Mouse (Mus musculus): ENCODE measurements around the gene Tpmt. TPM values are rescaled to one million over a fixed set of nuclear protein-coding genes. Genes with fewer than 3 reads are reported as not detected.

Gene Tpmt
- polyA plus RNA-seq, 1 experiment from 2014 or later = 23.4 TPM

GRCm38 (mm10) chr13:47030376-47031107 lies 14.0 kb downstream of the Tpmt start:
- ATAC-seq (ENCODE audit: low FRiP score, low TSS enrichment) = no peak
- DNase-seq = no peak
- no peak overlapping the region for H3K4me3 ChIP-seq (replicated peaks; ENCODE audit: low read depth, low read length)
- no peak overlapping the region for H3K4me2 ChIP-seq (ENCODE audit: low read length)
- H3K27ac ChIP-seq (replicated peaks; ENCODE audit: low read depth, low read length) = no peak overlapping the region
- no peaks in the 10 kb centered on the region for H3K4me1 ChIP-seq (ENCODE audit: control insufficient read depth, insufficient read depth, low read length)
- H3K27me3 ChIP-seq (ENCODE audit: control insufficient read depth, insufficient read depth, low read length) = no peaks in the 10 kb centered on the region
- no peaks in the 10 kb centered on the region for H3K9me3 ChIP-seq (ENCODE audit: control insufficient read depth, low read length)
- 90% methylated on average over 17 of the region's 17 CpGs for WGBS
- H3K36me3 ChIP-seq (ENCODE audit: control insufficient read depth, insufficient read depth, low read length) = peaks cover 13% of the 10 kb centered on the region
- H3K9ac ChIP-seq (replicated peaks; ENCODE audit: low read length) = no peak overlapping the region

GRCm38 (mm10) chr13:47020798-47021197 lies 23.7 kb downstream of the Tpmt start:
- H3K36me3 ChIP-seq (ENCODE audit: control insufficient read depth, insufficient read depth, low read length) = peaks cover 3% of the 10 kb centered on the region; the same call in 1 of the 2 replicates
- H3K4me2 ChIP-seq (ENCODE audit: low read length) = no peak overlapping the region
- WGBS = 86% methylated on average over 7 of the region's 7 CpGs
- ATAC-seq (ENCODE audit: low FRiP score, low TSS enrichment) = no peak
- no peak overlapping the region for H3K4me3 ChIP-seq (replicated peaks; ENCODE audit: low read depth, low read length)
- no peaks in the 10 kb centered on the region for H3K4me1 ChIP-seq (ENCODE audit: control insufficient read depth, insufficient read depth, low read length)
- no peaks in the 10 kb centered on the region for H3K27me3 ChIP-seq (ENCODE audit: control insufficient read depth, insufficient read depth, low read length)
- H3K27ac ChIP-seq (replicated peaks; ENCODE audit: low read depth, low read length) = no peak overlapping the region
- DNase-seq = no peak
- H3K9ac ChIP-seq (replicated peaks; ENCODE audit: low read length) = no peak overlapping the region
- no peaks in the 10 kb centered on the region for H3K9me3 ChIP-seq (ENCODE audit: control insufficient read depth, low read length)

GRCm38 (mm10) chr13:47019774-47020173 lies 24.8 kb downstream of the Tpmt start:
- H3K4me3 ChIP-seq (replicated peaks; ENCODE audit: low read depth, low read length) = no peak overlapping the region
- no peaks in the 10 kb centered on the region for H3K9me3 ChIP-seq (ENCODE audit: control insufficient read depth, low read length)
- H3K4me1 ChIP-seq (ENCODE audit: control insufficient read depth, insufficient read depth, low read length) = no peaks in the 10 kb centered on the region
- no peak overlapping the region for H3K9ac ChIP-seq (replicated peaks; ENCODE audit: low read length)
- H3K4me2 ChIP-seq (ENCODE audit: low read length) = no peak overlapping the region
- no peaks in the 10 kb centered on the region; the same call in 1 of the 2 replicates for H3K36me3 ChIP-seq (ENCODE audit: control insufficient read depth, insufficient read depth, low read length)
- H3K27me3 ChIP-seq (ENCODE audit: control insufficient read depth, insufficient read depth, low read length) = no peaks in the 10 kb centered on the region
- no peak overlapping the region for H3K27ac ChIP-seq (replicated peaks; ENCODE audit: low read depth, low read length)
- 87% methylated on average over 7 of the region's 7 CpGs for WGBS
- no peak for ATAC-seq (ENCODE audit: low FRiP score, low TSS enrichment)
- DNase-seq = no peak

- WGBS = 45% methylated on average over 5 of the region's 5 CpGs
- no peak overlapping the region for H3K9ac ChIP-seq (replicated peaks; ENCODE audit: low read length)
- H3K27ac ChIP-seq (replicated peaks; ENCODE audit: low read depth, low read length) = no peak overlapping the region
- H3K9me3 ChIP-seq (ENCODE audit: control insufficient read depth, low read length) = peaks cover 6% of the 10 kb centered on the region; the same call in 1 of the 2 replicates
- H3K36me3 ChIP-seq (ENCODE audit: control insufficient read depth, insufficient read depth, low read length) = no peaks in the 10 kb centered on the region
- no peak overlapping the region for H3K4me2 ChIP-seq (ENCODE audit: low read length)
- H3K4me1 ChIP-seq (ENCODE audit: control insufficient read depth, insufficient read depth, low read length) = peaks cover 6% of the 10 kb centered on the region; the same call in 1 of the 2 replicates
- ATAC-seq (ENCODE audit: low FRiP score, low TSS enrichment) = no peak
- H3K4me3 ChIP-seq (replicated peaks; ENCODE audit: low read depth, low read length) = no peak overlapping the region
- H3K27me3 ChIP-seq (ENCODE audit: control insufficient read depth, insufficient read depth, low read length) = no peaks in the 10 kb centered on the region
- peak; percentile 81 for DNase-seq
Measured at GRCm38 (mm10) chr13:47017259-47017658, 27.3 kb downstream of the Tpmt start.

- WGBS = 81% methylated on average over 5 of the region's 5 CpGs
- Histone ChIP-seq H3K4me3 (replicated peaks; ENCODE audit: low read depth, low read length) (peak overlapping the region; percentile 56), H3K9ac (replicated peaks; ENCODE audit: low read length) (peak overlapping the region; percentile 61), H3K27ac (replicated peaks; ENCODE audit: low read depth, low read length) (no peak overlapping the region), H3K4me1 (ENCODE audit: control insufficient read depth, insufficient read depth, low read length) (peaks cover 6% of the 10 kb centered on the region; the same call in 1 of the 2 replicates), H3K9me3 (ENCODE audit: control insufficient read depth, low read length) (peaks cover 18% of the 10 kb centered on the region), H3K36me3 (ENCODE audit: control insufficient read depth, insufficient read depth, low read length) (no peaks in the 10 kb centered on the region), H3K4me2 (ENCODE audit: low read length) (peak overlapping the region; percentile 95), H3K27me3 (ENCODE audit: control insufficient read depth, insufficient read depth, low read length) (no peaks in the 10 kb centered on the region)
- ATAC-seq (ENCODE audit: low FRiP score, low TSS enrichment) (no peak), DNase-seq (no peak)
Measured at GRCm38 (mm10) chr13:47015195-47015501, 29.4 kb downstream of the Tpmt start.

- peak within 1 kb of the TSS; percentile 95 for H3K4me2 ChIP-seq (ENCODE audit: low read length)
- no peaks in the 10 kb centered on the region for H3K27me3 ChIP-seq (ENCODE audit: control insufficient read depth, insufficient read depth, low read length)
- H3K9ac ChIP-seq (replicated peaks; ENCODE audit: low read length) = peak within 1 kb of the TSS; percentile 61
- H3K4me3 ChIP-seq (replicated peaks; ENCODE audit: low read depth, low read length) = peak within 1 kb of the TSS; percentile 56
- H3K36me3 ChIP-seq (ENCODE audit: control insufficient read depth, insufficient read depth, low read length) = no peaks in the 10 kb centered on the region
- WGBS = 3% methylated on average over 73 of the region's 73 CpGs
- no peak within 1 kb of the TSS for H3K27ac ChIP-seq (replicated peaks; ENCODE audit: low read depth, low read length)
- peak; percentile 92 for DNase-seq
- H3K9me3 ChIP-seq (ENCODE audit: control insufficient read depth, low read length) = peaks cover 24% of the 10 kb centered on the region
- peaks cover 6% of the 10 kb centered on the region; the same call in 1 of the 2 replicates for H3K4me1 ChIP-seq (ENCODE audit: control insufficient read depth, insufficient read depth, low read length)
- ATAC-seq (ENCODE audit: low FRiP score, low TSS enrichment) = peak; percentile 88
Measured at GRCm38 (mm10) chr13:47014334-47015194, 30.0 kb downstream of the Tpmt start, which contains the start of gene Nhlrc1. Gene Nhlrc1 (minus strand): TSS chr13:47014850.

GRCm38 (mm10) chr13:47013740-47014139 lies 30.8 kb downstream of the Tpmt start:
- peaks cover 27% of the 10 kb centered on the region for H3K9me3 ChIP-seq (ENCODE audit: control insufficient read depth, low read length)
- peak overlapping the region; percentile 56 for H3K4me3 ChIP-seq (replicated peaks; ENCODE audit: low read depth, low read length)
- ATAC-seq (ENCODE audit: low FRiP score, low TSS enrichment) = peak; percentile 5; the same call in 1 of the 2 replicates
- no peaks in the 10 kb centered on the region for H3K36me3 ChIP-seq (ENCODE audit: control insufficient read depth, insufficient read depth, low read length)
- no peaks in the 10 kb centered on the region for H3K27me3 ChIP-seq (ENCODE audit: control insufficient read depth, insufficient read depth, low read length)
- H3K4me1 ChIP-seq (ENCODE audit: control insufficient read depth, insufficient read depth, low read length) = peaks cover 6% of the 10 kb centered on the region; the same call in 1 of the 2 replicates
- no peak for DNase-seq
- peak overlapping the region; percentile 61; the same call in 1 of the 2 replicates for H3K9ac ChIP-seq (replicated peaks; ENCODE audit: low read length)
- H3K27ac ChIP-seq (replicated peaks; ENCODE audit: low read depth, low read length) = no peak overlapping the region
- H3K4me2 ChIP-seq (ENCODE audit: low read length) = peak overlapping the region; percentile 95
- WGBS = 67% methylated on average over 10 of the region's 10 CpGs

GRCm38 (mm10) chr13:47001590-47001989 lies 42.9 kb downstream of the Tpmt start:
- Histone ChIP-seq H3K4me2 (ENCODE audit: low read length) (no peak overlapping the region), H3K27ac (replicated peaks; ENCODE audit: low read depth, low read length) (no peak overlapping the region), H3K9ac (replicated peaks; ENCODE audit: low read length) (no peak overlapping the region), H3K27me3 (ENCODE audit: control insufficient read depth, insufficient read depth, low read length) (no peaks in the 10 kb centered on the region), H3K4me3 (replicated peaks; ENCODE audit: low read depth, low read length) (no peak overlapping the region), H3K9me3 (ENCODE audit: control insufficient read depth, low read length) (no peaks in the 10 kb centered on the region), H3K36me3 (ENCODE audit: control insufficient read depth, insufficient read depth, low read length) (no peaks in the 10 kb centered on the region), H3K4me1 (ENCODE audit: control insufficient read depth, insufficient read depth, low read length) (no peaks in the 10 kb centered on the region)
- DNase-seq = no peak
- no peak for ATAC-seq (ENCODE audit: low FRiP score, low TSS enrichment)
- whole genome bisulfite sequencing = 87% methylated on average over 4 of the region's 4 CpGs
